Comparison of ENCODE assay signal across 19 mouse cellular contexts in genomic region chr7:48838434-48838833, GRCm38 (mm10). TPM values are rescaled to one million over a fixed set of nuclear protein-coding genes. Genes with fewer than 3 reads are reported as not detected.
A peak's percentile ranks its signal among the peaks of the same experiment; 100 is the strongest.
DNase-seq lines count a peak whose midpoint lies in the region; ATAC-seq and TF ChIP-seq lines count a peak whose summit lies in the region.
"Had no signal": no experiment of that assay in that cellular context is flagged by ENCODE, and none has a peak within 500 bp of the region (broad histone marks: within the 10 kb centered on the region; RNA-seq: fewer than 3 reads in every experiment).

No protein-coding gene starts in this region.

- TF ChIP-seq CTCF in left cerebral cortex, adult 2 months (IDR thresholded peaks at IDR 0.05): peak; percentile 23

- H3K4me3 ChIP-seq in left cerebral cortex, adult 2 months: no peak overlapping the region
- H3K4me3 ChIP-seq: embryonic facial prominence, embryonic 15.5 days; forebrain, embryonic 13.5 days; hindbrain, embryonic 10.5 days; kidney, embryonic 15.5 days; megakaryocyte, embryonic 14.5 days had no signal

- no peak overlapping the region for H3K27ac ChIP-seq in left cerebral cortex, adult 2 months
- H3K27ac ChIP-seq: embryonic facial prominence, embryonic 15.5 days; forebrain, embryonic 13.5 days; hindbrain, embryonic 10.5 days; kidney, embryonic 15.5 days had no signal

- DNase-seq in heart, adult 11 months: peak; percentile 66
- DNase-seq in heart, adult 18-20 months: no peak
- no peak for DNase-seq in left cerebral cortex, adult 2 months (ENCODE audit: extremely low spot score in 1 of 2, low spot score in 2 of 2)
- DNase-seq in left cerebral cortex, adult 11 months (ENCODE audit: low spot score): no peak
- DNase-seq in 416B (ENCODE audit: low read depth): peak; percentile 43
- no peak for DNase-seq in right cerebral cortex, postnatal 25 days
- DNase-seq: adrenal gland, postnatal 10 days; cerebellum, postnatal 36 days; gastrocnemius, postnatal 10 days; left cerebral cortex, postnatal 4 days; spleen, adult 18-20 months had no signal

- intact Hi-C loops in left cerebral cortex, adult 2 months (cut with DNase I): no loop called here

- peak; percentile 43; the same call in 1 of the 2 replicates for ATAC-seq in common myeloid progenitor, adult 5-6 weeks (replicated peaks; ENCODE audit: low read depth, poor library complexity, severe bottlenecking)
- ATAC-seq in monocyte, adult 5-6 weeks (replicated peaks; ENCODE audit: insufficient number of reproducible peaks, low FRiP score, low TSS enrichment, poor library complexity, severe bottlenecking): no peak
- ATAC-seq: forebrain, embryonic 13.5 days had no signal

RNA-seq across cellular contexts. Expression of gene Csrp3, which starts 9.4 kb away (rescaled TPM):
- 1,000 to 10,000 TPM; 1,990 to 2,288 TPM for total RNA-seq in heart, adult 18-20 months (2021)
- total RNA-seq in left cerebral cortex, adult 2 months (2021): not detected
- 8.3 and 20.8 TPM in 2 replicates for total RNA-seq in common myeloid progenitor, adult 5-6 weeks (2017)
- total RNA-seq in monocyte, adult 5-6 weeks (2017): 0.57 to 6.0 TPM (median 1.6 TPM) in 3 replicates
- total RNA-seq: layer of hippocampus, postnatal 10 days; left cerebral cortex, postnatal 4 days had no signal

RNA-seq across cellular contexts. Expression of gene E2f8, which starts 43.0 kb away (rescaled TPM):
- total RNA-seq in heart, adult 18-20 months (2021): under 1 TPM; 0.45 to 0.82 TPM
- under 1 TPM; 0.09 to 0.23 TPM for total RNA-seq in left cerebral cortex, adult 2 months (2021)
- 35.6 and 46.1 TPM in 2 replicates for total RNA-seq in common myeloid progenitor, adult 5-6 weeks (2017)
- total RNA-seq in monocyte, adult 5-6 weeks (2017): 1.5 to 5.0 TPM (median 4.3 TPM) in 3 replicates

RNA-seq across cellular contexts. Expression of gene Zdhhc13, which starts 49.6 kb away (rescaled TPM):
- 10 to 100 TPM; 11.2 to 13.8 TPM for total RNA-seq in heart, adult 18-20 months (2021)
- total RNA-seq in left cerebral cortex, adult 2 months (2021): 10 to 100 TPM; 21.0 to 24.2 TPM
- total RNA-seq in common myeloid progenitor, adult 5-6 weeks (2017): 41.8 and 52.3 TPM in 2 replicates
- 22.1 to 31.5 TPM (median 23.1 TPM) in 3 replicates for total RNA-seq in monocyte, adult 5-6 weeks (2017)

Comparison
In these comparisons a context has a peak if more than half of its experiments do, and no peak if none do; other contexts are left out.
1. DNase-seq: peak in heart, adult 11 months (single experiment) and 416B (single experiment); none in heart, adult 18-20 months (0 of 2), left cerebral cortex, adult 2 months (0 of 2), left cerebral cortex, adult 11 months (single experiment) and right cerebral cortex, postnatal 25 days (single experiment).
2. RNA of gene Csrp3, which starts 9.4 kb away (total RNA-seq): 1,990 to 2,288 TPM in heart, adult 18-20 months; 8.3 to 20.8 TPM in common myeloid progenitor, adult 5-6 weeks, 0.57 to 6.0 TPM in monocyte, adult 5-6 weeks and not detected in left cerebral cortex, adult 2 months; every median in the first group is over 10 times any median in the second.